Mouse (Mus musculus) kidney, adult 2 months (tissue): ENCODE measurements around the gene Nuak2. TPM values are rescaled to one million over a fixed set of nuclear protein-coding genes. Genes with fewer than 3 reads are reported as not detected.
A peak's percentile ranks its signal among the peaks of the same experiment; 100 is the strongest.

Source experiments
- DNase-seq: peaks from one replicate; pipeline ENCODE4 v3.0.0; 2021
- H3K27ac ChIP-seq: fragments of 200-500 bp; 2 replicates; pipeline ENCODE4 v1.5.1; 2012; ENCODE audit warnings: low read depth, low read length, control low read depth, inconsistent platforms; ENCODE audit not compliant: insufficient read depth
- H3K27me3 ChIP-seq: fragments of 200-500 bp; replicated peaks from 2 replicates; pipeline ENCODE4 v1.6.1; 2012; ENCODE audit warnings: mild to moderate bottlenecking, moderate library complexity, low read length, inconsistent platforms; ENCODE audit not compliant: control insufficient read depth, insufficient read depth
- H3K36me3 ChIP-seq: fragments of 200-500 bp; 2 replicates; pipeline ENCODE4 v1.6.1; 2012; ENCODE audit warnings: mild to moderate bottlenecking, moderate library complexity, low read length, inconsistent platforms; ENCODE audit not compliant: control insufficient read depth, insufficient read depth
- H3K4me1 ChIP-seq: fragments of 200-500 bp; 2 replicates; pipeline ENCODE4 v1.6.1; 2011; ENCODE audit warnings: low read length; ENCODE audit not compliant: control insufficient read depth, insufficient read depth
- H3K4me3 ChIP-seq: fragments of 200-500 bp; 2 replicates; pipeline ENCODE4 v1.5.1; 2011; ENCODE audit warnings: mild to moderate bottlenecking, low read depth, low read length, control low read depth; ENCODE audit not compliant: insufficient read depth
- CTCF ChIP-seq: fragments of 200-500 bp; conservative IDR thresholded peaks from 2 replicates; pipeline ENCODE4 v1.5.1; 2011; ENCODE audit warnings: low read depth, mild to moderate bottlenecking, control low read depth, low read length, moderate library complexity, mixed read lengths; ENCODE audit not compliant: insufficient read depth, insufficient read length
- POLR2A ChIP-seq: fragments of 200-500 bp; IDR thresholded peaks from one replicate; pipeline ENCODE4 v1.6.1; 2011; ENCODE audit warnings: low read depth, low read length, control low read depth
- WGBS: fragments of 180-500 bp; shearing (Covaris S2); methylation state at CpG from one replicate; pipeline ENCODE4 v1.1.7; 2018; 5-methylcytosine and 5-hydroxymethylcytosine counted together
- polyA plus RNA-seq: library from polyadenylated mRNA; depleted of rRNA; stranded (reverse); fragments of >200 nt; gene quantifications from 2 replicates; pipeline ENCODE4 v1.2.3, GENCODE M21; 2012

Gene Nuak2
- polyA plus RNA-seq, 1 experiment: 56.1 TPM

- H3K4me1 ChIP-seq: peaks cover 24% of the 10 kb centered on the region
- no peaks in the 10 kb centered on the region for H3K27me3 ChIP-seq
- no peak overlapping the region for H3K27ac ChIP-seq
- WGBS: 69% methylated on average over 4 of the region's 4 CpGs
- H3K4me3 ChIP-seq: no peak overlapping the region
- TF ChIP-seq CTCF (no peak), POLR2A (no peak)
- no peak for DNase-seq
- no peaks in the 10 kb centered on the region for H3K36me3 ChIP-seq
Measured at GRCm38 (mm10) chr1:132291706-132292105, 24.2 kb upstream of the Nuak2 start.

GRCm38 (mm10) chr1:132292318-132293129 lies 23.4 kb upstream of the Nuak2 start:
- Histone ChIP-seq H3K27ac (peak overlapping the region; percentile 36; the same call in 1 of the 2 replicates), H3K36me3 (no peaks in the 10 kb centered on the region), H3K27me3 (no peaks in the 10 kb centered on the region), H3K4me1 (peaks cover 22% of the 10 kb centered on the region), H3K4me3 (no peak overlapping the region)
- 40% methylated on average over 21 of the region's 21 CpGs for WGBS
- TF ChIP-seq CTCF (peak; percentile 42; the same call in 1 of the 2 replicates), POLR2A (no peak)
- DNase-seq: peak; percentile 49

- WGBS: 88% methylated on average over 7 of the region's 7 CpGs
- H3K27ac ChIP-seq: no peak overlapping the region
- no peak for DNase-seq
- H3K36me3 ChIP-seq: no peaks in the 10 kb centered on the region
- no peaks in the 10 kb centered on the region for H3K27me3 ChIP-seq
- no peak overlapping the region for H3K4me3 ChIP-seq
- TF ChIP-seq CTCF (no peak), POLR2A (no peak)
- H3K4me1 ChIP-seq: peaks cover 21% of the 10 kb centered on the region
Measured at GRCm38 (mm10) chr1:132295506-132295905, 20.4 kb upstream of the Nuak2 start.

GRCm38 (mm10) chr1:132296051-132296450 lies 19.9 kb upstream of the Nuak2 start:
- H3K4me1 ChIP-seq: peaks cover 21% of the 10 kb centered on the region
- no peak for TF ChIP-seq CTCF
- TF ChIP-seq POLR2A: no peak
- H3K36me3 ChIP-seq: no peaks in the 10 kb centered on the region
- H3K4me3 ChIP-seq: no peak overlapping the region
- no peak for DNase-seq
- H3K27me3 ChIP-seq: no peaks in the 10 kb centered on the region
- no peak overlapping the region for H3K27ac ChIP-seq
- 84% methylated on average over 3 of the region's 3 CpGs for WGBS

- peak; percentile 77 for DNase-seq
- Histone ChIP-seq H3K27me3 (no peaks in the 10 kb centered on the region), H3K36me3 (no peaks in the 10 kb centered on the region), H3K27ac (peak within 1 kb of the TSS; percentile 78), H3K4me1 (peaks cover 7% of the 10 kb centered on the region; the same call in 1 of the 2 replicates), H3K4me3 (peak within 1 kb of the TSS; percentile 73)
- 2% methylated on average over 28 of the region's 28 CpGs for WGBS
- no peak for TF ChIP-seq CTCF
- no peak for TF ChIP-seq POLR2A
Measured at GRCm38 (mm10) chr1:132298425-132298800, 17.5 kb upstream of the Nuak2 start, which contains the start of gene Klhdc8a. Gene Klhdc8a (plus strand): TSS chr1:132298626.

- no peaks in the 10 kb centered on the region for H3K36me3 ChIP-seq
- H3K4me3 ChIP-seq: peak overlapping the region; percentile 73
- H3K27ac ChIP-seq: peak overlapping the region; percentile 78
- DNase-seq: peak; percentile 59
- peaks cover 7% of the 10 kb centered on the region; the same call in 1 of the 2 replicates for H3K4me1 ChIP-seq
- H3K27me3 ChIP-seq: no peaks in the 10 kb centered on the region
- 1% methylated on average over 70 of the region's 71 CpGs for WGBS
- no peak for TF ChIP-seq CTCF
- TF ChIP-seq POLR2A: no peak
Measured at GRCm38 (mm10) chr1:132298801-132299464, 17.0 kb upstream of the Nuak2 start.

GRCm38 (mm10) chr1:132299744-132300143 lies 16.2 kb upstream of the Nuak2 start:
- TF ChIP-seq CTCF (no peak), POLR2A (no peak)
- H3K4me3 ChIP-seq: peak overlapping the region; percentile 73
- no peak for DNase-seq
- H3K4me1 ChIP-seq: peaks cover 11% of the 10 kb centered on the region
- H3K36me3 ChIP-seq: no peaks in the 10 kb centered on the region
- H3K27me3 ChIP-seq: no peaks in the 10 kb centered on the region
- 76% methylated on average over 5 of the region's 5 CpGs for WGBS
- peak overlapping the region; percentile 78 for H3K27ac ChIP-seq
